Mouse (Mus musculus) left cerebral cortex, adult 9 months (tissue): ENCODE data around the gene Samd8.
A peak's percentile ranks its signal among the peaks of the same experiment; 100 is the strongest.

Experiments
- DNase-seq, 2 experiments: peaks; one replicate each; pipeline ENCODE4 v3.0.0; 2022; ENCODE audit warnings: low spot score in 2 of 2

Gene Samd8

GRCm38 (mm10) chr14:21825786-21826491, 75.6 kb downstream of the Samd8 start:
- no peak for DNase-seq

GRCm38 (mm10) chr14:21830876-21831767, 80.8 kb downstream of the Samd8 start:
- peak; percentile 92 to 97 for DNase-seq

GRCm38 (mm10) chr14:21831830-21832403, 81.6 kb downstream of the Samd8 start:
- no peak for DNase-seq

- DNase-seq = no peak
These were observed 88.1 kb downstream of the Samd8 start for GRCm38 (mm10) chr14:21838336-21839017.

- DNase-seq = no peak
These were observed 91.7 kb downstream of the Samd8 start for GRCm38 (mm10) chr14:21841819-21842592.

GRCm38 (mm10) chr14:21843263-21843662, 92.9 kb downstream of the Samd8 start:
- no peak for DNase-seq

- DNase-seq = no peak
These were observed 96.6 kb downstream of the Samd8 start for GRCm38 (mm10) chr14:21846827-21847380.

GRCm38 (mm10) chr14:21847381-21848165, 97.2 kb downstream of the Samd8 start:
- DNase-seq = no peak
